In the genomic region with DNA sequence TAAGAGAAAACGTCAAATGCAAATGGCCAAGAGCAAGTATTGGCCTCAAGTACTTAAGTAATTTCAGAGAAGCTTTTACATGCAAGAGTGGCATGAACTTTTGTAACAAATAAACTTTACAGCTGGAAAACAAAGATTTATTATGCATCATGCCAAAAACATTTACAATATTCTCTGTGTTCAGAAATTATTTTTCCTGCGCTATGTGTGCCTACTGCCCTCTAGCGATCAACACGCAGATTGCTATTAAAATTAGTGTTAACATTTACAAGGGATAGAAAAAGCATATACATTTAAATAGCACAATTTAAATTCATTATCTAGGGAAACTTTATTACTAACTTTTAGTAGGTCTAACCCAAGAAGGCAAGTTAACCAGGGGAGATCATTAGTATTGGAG, we compare ENCODE assay signal across 10 mouse cellular contexts. TPM values are rescaled to one million over a fixed set of nuclear protein-coding genes. Genes with fewer than 3 reads are reported as not detected.
DNase-seq lines count a peak whose midpoint lies in the region; ATAC-seq lines count a peak whose summit lies in the region.
"Had no signal": no experiment of that assay in that cellular context is flagged by ENCODE, and none has a peak within 500 bp of the region (broad histone marks: within the 10 kb centered on the region; RNA-seq: fewer than 3 reads in every experiment).

No protein-coding gene starts in this region.

- H3K4me3 ChIP-seq in forebrain, embryonic 16.5 days (replicated peaks; ENCODE audit: low read length): no peak overlapping the region
- H3K4me3 ChIP-seq in forebrain, embryonic 15.5 days: no peak overlapping the region
- H3K4me3 ChIP-seq in midbrain, embryonic 12.5 days: no peak overlapping the region
- H3K4me3 ChIP-seq in midbrain, embryonic 16.5 days (ENCODE audit: low read depth, low read length): no peak overlapping the region
- H3K4me3 ChIP-seq: stomach, embryonic 15.5 days had no signal

- no peak overlapping the region for H3K4me2 ChIP-seq in forebrain, embryonic 16.5 days (ENCODE audit: low read length)
- H3K4me2 ChIP-seq in forebrain, embryonic 15.5 days (replicated peaks): no peak overlapping the region
- no peak overlapping the region for H3K4me2 ChIP-seq in midbrain, embryonic 12.5 days (replicated peaks)
- no peak overlapping the region for H3K4me2 ChIP-seq in midbrain, embryonic 16.5 days (ENCODE audit: low read length)
- H3K4me2 ChIP-seq: stomach, embryonic 15.5 days had no signal

- ATAC-seq in forebrain, embryonic 16.5 days: peak; percentile 28; the same call in 1 of the 2 replicates
- no peak for ATAC-seq in forebrain, embryonic 15.5 days (replicated peaks)
- peak; percentile 23; the same call in 1 of the 2 replicates for ATAC-seq in midbrain, embryonic 12.5 days (ENCODE audit: low FRiP score, low read depth)
- ATAC-seq in midbrain, embryonic 16.5 days: no peak

- H3K4me1 ChIP-seq in forebrain, embryonic 16.5 days (replicated peaks; ENCODE audit: control insufficient read depth, insufficient read depth, low read length): no peaks in the 10 kb centered on the region
- H3K4me1 ChIP-seq in forebrain, embryonic 15.5 days: no peaks in the 10 kb centered on the region
- H3K4me1 ChIP-seq in midbrain, embryonic 12.5 days: no peaks in the 10 kb centered on the region
- H3K4me1 ChIP-seq in midbrain, embryonic 16.5 days (ENCODE audit: control insufficient read depth, insufficient read depth, low read length): no peaks in the 10 kb centered on the region
- H3K4me1 ChIP-seq: stomach, embryonic 15.5 days had no signal

- no peaks in the 10 kb centered on the region for H3K27me3 ChIP-seq in forebrain, embryonic 16.5 days (replicated peaks; ENCODE audit: control insufficient read depth, insufficient read depth, low read length)
- no peaks in the 10 kb centered on the region for H3K27me3 ChIP-seq in forebrain, embryonic 15.5 days
- no peaks in the 10 kb centered on the region for H3K27me3 ChIP-seq in midbrain, embryonic 12.5 days
- no peaks in the 10 kb centered on the region for H3K27me3 ChIP-seq in midbrain, embryonic 16.5 days (ENCODE audit: control insufficient read depth, insufficient read depth, low read depth, low read length)
- H3K27me3 ChIP-seq: stomach, embryonic 15.5 days had no signal

- no peak overlapping the region for H3K9ac ChIP-seq in forebrain, embryonic 16.5 days (replicated peaks; ENCODE audit: low read depth, low read length)
- H3K9ac ChIP-seq in forebrain, embryonic 15.5 days (replicated peaks): no peak overlapping the region
- H3K9ac ChIP-seq in midbrain, embryonic 12.5 days (replicated peaks): no peak overlapping the region
- no peak overlapping the region for H3K9ac ChIP-seq in midbrain, embryonic 16.5 days (ENCODE audit: low read depth, low read length)
- H3K9ac ChIP-seq: stomach, embryonic 15.5 days had no signal

- H3K9me3 ChIP-seq in forebrain, embryonic 16.5 days (ENCODE audit: control insufficient read depth, low read length): no peaks in the 10 kb centered on the region
- H3K9me3 ChIP-seq in forebrain, embryonic 15.5 days: no peaks in the 10 kb centered on the region
- no peaks in the 10 kb centered on the region for H3K9me3 ChIP-seq in midbrain, embryonic 12.5 days
- H3K9me3 ChIP-seq in midbrain, embryonic 16.5 days (replicated peaks; ENCODE audit: control insufficient read depth, low read length, poor library complexity, severe bottlenecking): no peaks in the 10 kb centered on the region
- H3K9me3 ChIP-seq: stomach, embryonic 15.5 days had no signal

- WGBS in forebrain, embryonic 16.5 days: 19% methylated on average over 4 of the region's 4 CpGs
- 21% methylated on average over 4 of the region's 4 CpGs for WGBS in forebrain, embryonic 15.5 days
- 25% methylated on average over 4 of the region's 4 CpGs for WGBS in midbrain, embryonic 12.5 days
- 25% methylated on average over 4 of the region's 4 CpGs for WGBS in midbrain, embryonic 16.5 days

- H3K36me3 ChIP-seq in forebrain, embryonic 16.5 days (ENCODE audit: control insufficient read depth, insufficient read depth): no peaks in the 10 kb centered on the region
- no peaks in the 10 kb centered on the region for H3K36me3 ChIP-seq in forebrain, embryonic 15.5 days
- H3K36me3 ChIP-seq in midbrain, embryonic 12.5 days: no peaks in the 10 kb centered on the region
- H3K36me3 ChIP-seq in midbrain, embryonic 16.5 days (ENCODE audit: control insufficient read depth, insufficient read depth, low read length): no peaks in the 10 kb centered on the region
- H3K36me3 ChIP-seq: stomach, embryonic 15.5 days had no signal

- peak; percentile 19 for DNase-seq in c-Kit-positive CD71-positive TER-119-negative erythroid progenitor cells, embryonic 14.5 days (ENCODE audit: low read depth)
- DNase-seq in retina, postnatal 1 day: peak; percentile 49
- DNase-seq in ovary, adult 18-20 months (ENCODE audit: low spot score): no peak
- DNase-seq in adrenal gland, adult 8-10 months: no peak
- DNase-seq: kidney, postnatal 25 days had no signal

- no peak overlapping the region for H3K27ac ChIP-seq in forebrain, embryonic 16.5 days (ENCODE audit: low read length)
- H3K27ac ChIP-seq in forebrain, embryonic 15.5 days (replicated peaks): no peak overlapping the region
- no peak overlapping the region for H3K27ac ChIP-seq in midbrain, embryonic 12.5 days (replicated peaks)
- no peak overlapping the region for H3K27ac ChIP-seq in midbrain, embryonic 16.5 days (ENCODE audit: low read length)
- H3K27ac ChIP-seq: stomach, embryonic 15.5 days had no signal

RNA-seq across cellular contexts. Expression of a gene that starts 29.5 kb away (rescaled TPM):
- 216 and 262 TPM in 2 replicates for polyA plus RNA-seq in forebrain, embryonic 16.5 days (2015; fragmentation: Nextera tagmentation; extraction: Ambion mirVana)
- 166 and 196 TPM in 2 replicates for polyA plus RNA-seq in forebrain, embryonic 15.5 days (2015; fragmentation: Nextera tagmentation; extraction: Ambion mirVana)
- 120 and 126 TPM in 2 replicates for polyA plus RNA-seq in midbrain, embryonic 12.5 days (2016; fragmentation: Nextera tagmentation; extraction: Ambion mirVana)
- 406 and 423 TPM in 2 replicates for polyA plus RNA-seq in midbrain, embryonic 16.5 days (2015; fragmentation: Nextera tagmentation; extraction: Ambion mirVana)
- total RNA-seq in adrenal gland, adult 8-10 months (2022): 10 to 100 TPM; 20.5 to 34.6 (median 26.4) TPM

RNA-seq across cellular contexts. Expression of a gene that starts 44.7 kb away (rescaled TPM):
- polyA plus RNA-seq in forebrain, embryonic 16.5 days (2015; fragmentation: Nextera tagmentation; extraction: Ambion mirVana): 138 TPM in 2 replicates
- 133 and 134 TPM in 2 replicates for polyA plus RNA-seq in forebrain, embryonic 15.5 days (2015; fragmentation: Nextera tagmentation; extraction: Ambion mirVana)
- 116 and 119 TPM in 2 replicates for polyA plus RNA-seq in midbrain, embryonic 12.5 days (2016; fragmentation: Nextera tagmentation; extraction: Ambion mirVana)
- 128 and 149 TPM in 2 replicates for polyA plus RNA-seq in midbrain, embryonic 16.5 days (2015; fragmentation: Nextera tagmentation; extraction: Ambion mirVana)
- total RNA-seq in adrenal gland, adult 8-10 months (2022): 10 to 100 TPM; 65.5 to 80.9 (median 76.2) TPM

Comparison
In these comparisons a context has a peak if more than half of its experiments do, and no peak if none do; other contexts are left out.
1. ATAC-seq: peak in forebrain, embryonic 16.5 days (single experiment) and midbrain, embryonic 12.5 days (single experiment); none in forebrain, embryonic 15.5 days (single experiment) and midbrain, embryonic 16.5 days (single experiment).
2. DNase-seq: peak in c-Kit-positive CD71-positive TER-119-negative erythroid progenitor cells, embryonic 14.5 days (single experiment) and retina, postnatal 1 day (single experiment); none in ovary, adult 18-20 months (single experiment) and adrenal gland, adult 8-10 months (single experiment).